Mouse (Mus musculus): ENCODE data around the gene Akap13. TPM values are rescaled to one million over a fixed set of nuclear protein-coding genes. Genes with fewer than 3 reads are reported as not detected.

Akap13 gene
- polyA plus RNA-seq, 1 experiment = 41.7 TPM

GRCm38 (mm10) chr7:75643986-75644385 lies 188.7 kb downstream of the Akap13 start:
- WGBS = 35% methylated on average over 4 of the region's 4 CpGs
- peak overlapping the region; percentile 51 for H3K4me3 ChIP-seq (replicated peaks; ENCODE audit: extremely low read depth, low read depth, low read length)
- peaks cover 38% of the 10 kb centered on the region for H3K4me1 ChIP-seq (ENCODE audit: control insufficient read depth, insufficient read depth, low read length)
- DNase-seq = no peak
- TF ChIP-seq POLR2A (IDR thresholded peaks at IDR 0.05; ENCODE audit: borderline replicate concordance, extremely low read depth, low read depth, low read length) (no peak), CTCF (IDR thresholded peaks at IDR 0.05; ENCODE audit: insufficient read depth, low read length) (no peak)

- DNase-seq = no peak
- WGBS = 48% methylated on average over 2 of the region's 2 CpGs
- no peak overlapping the region for H3K4me3 ChIP-seq (replicated peaks; ENCODE audit: extremely low read depth, low read depth, low read length)
- H3K4me1 ChIP-seq (ENCODE audit: control insufficient read depth, insufficient read depth, low read length) = peaks cover 41% of the 10 kb centered on the region
- TF ChIP-seq CTCF (IDR thresholded peaks at IDR 0.05; ENCODE audit: insufficient read depth, low read length) (no peak), POLR2A (IDR thresholded peaks at IDR 0.05; ENCODE audit: borderline replicate concordance, extremely low read depth, low read depth, low read length) (no peak)
Measured at GRCm38 (mm10) chr7:75644585-75644984, 189.3 kb downstream of the Akap13 start.

- TF ChIP-seq POLR2A (IDR thresholded peaks at IDR 0.05; ENCODE audit: borderline replicate concordance, extremely low read depth, low read depth, low read length) = no peak
- TF ChIP-seq CTCF (IDR thresholded peaks at IDR 0.05; ENCODE audit: insufficient read depth, low read length) = no peak
- WGBS = 57% methylated on average over 5 of the region's 5 CpGs
- H3K4me1 ChIP-seq (ENCODE audit: control insufficient read depth, insufficient read depth, low read length) = peaks cover 44% of the 10 kb centered on the region
- no peak overlapping the region for H3K4me3 ChIP-seq (replicated peaks; ENCODE audit: extremely low read depth, low read depth, low read length)
- no peak for DNase-seq
Measured at GRCm38 (mm10) chr7:75645156-75645933, 190.0 kb downstream of the Akap13 start.

- 45% methylated on average over 3 of the region's 3 CpGs for WGBS
- TF ChIP-seq POLR2A (IDR thresholded peaks at IDR 0.05; ENCODE audit: borderline replicate concordance, extremely low read depth, low read depth, low read length) (no peak), CTCF (IDR thresholded peaks at IDR 0.05; ENCODE audit: insufficient read depth, low read length) (no peak)
- Histone ChIP-seq H3K4me3 (replicated peaks; ENCODE audit: extremely low read depth, low read depth, low read length) (no peak overlapping the region), H3K4me1 (ENCODE audit: control insufficient read depth, insufficient read depth, low read length) (peaks cover 40% of the 10 kb centered on the region)
- no peak for DNase-seq
Measured at GRCm38 (mm10) chr7:75648051-75648450, 192.7 kb downstream of the Akap13 start.

GRCm38 (mm10) chr7:75648961-75649360 lies 193.6 kb downstream of the Akap13 start:
- Histone ChIP-seq H3K4me3 (replicated peaks; ENCODE audit: extremely low read depth, low read depth, low read length) (no peak overlapping the region), H3K4me1 (ENCODE audit: control insufficient read depth, insufficient read depth, low read length) (peaks cover 42% of the 10 kb centered on the region)
- no peak for DNase-seq
- WGBS = 41% methylated on average over 4 of the region's 4 CpGs
- TF ChIP-seq POLR2A (IDR thresholded peaks at IDR 0.05; ENCODE audit: borderline replicate concordance, extremely low read depth, low read depth, low read length) (no peak), CTCF (IDR thresholded peaks at IDR 0.05; ENCODE audit: insufficient read depth, low read length) (no peak)

GRCm38 (mm10) chr7:75649966-75650365 lies 194.6 kb downstream of the Akap13 start:
- TF ChIP-seq POLR2A (IDR thresholded peaks at IDR 0.05; ENCODE audit: borderline replicate concordance, extremely low read depth, low read depth, low read length) (no peak), CTCF (IDR thresholded peaks at IDR 0.05; ENCODE audit: insufficient read depth, low read length) (no peak)
- 26% methylated on average over 1 of the region's 1 CpGs for WGBS
- DNase-seq = no peak
- Histone ChIP-seq H3K4me3 (replicated peaks; ENCODE audit: extremely low read depth, low read depth, low read length) (no peak overlapping the region), H3K4me1 (ENCODE audit: control insufficient read depth, insufficient read depth, low read length) (peaks cover 40% of the 10 kb centered on the region)

- 30% methylated on average over 3 of the region's 3 CpGs for WGBS
- TF ChIP-seq POLR2A (IDR thresholded peaks at IDR 0.05; ENCODE audit: borderline replicate concordance, extremely low read depth, low read depth, low read length) = no peak
- no peak overlapping the region for H3K4me3 ChIP-seq (replicated peaks; ENCODE audit: extremely low read depth, low read depth, low read length)
- peaks cover 45% of the 10 kb centered on the region for H3K4me1 ChIP-seq (ENCODE audit: control insufficient read depth, insufficient read depth, low read length)
- DNase-seq = no peak
Measured at GRCm38 (mm10) chr7:75653684-75654317, 198.5 kb downstream of the Akap13 start.

- Histone ChIP-seq H3K4me1 (ENCODE audit: control insufficient read depth, insufficient read depth, low read length) (peaks cover 35% of the 10 kb centered on the region), H3K4me3 (replicated peaks; ENCODE audit: extremely low read depth, low read depth, low read length) (peak overlapping the region; percentile 46)
- WGBS = 12% methylated on average over 11 of the region's 11 CpGs
- DNase-seq = peak; percentile 1
- TF ChIP-seq POLR2A (IDR thresholded peaks at IDR 0.05; ENCODE audit: borderline replicate concordance, extremely low read depth, low read depth, low read length) (no peak), CTCF (IDR thresholded peaks at IDR 0.05; ENCODE audit: insufficient read depth, low read length) (no peak)
Measured at GRCm38 (mm10) chr7:75655180-75656074, 200.1 kb downstream of the Akap13 start.

- Histone ChIP-seq H3K4me1 (ENCODE audit: control insufficient read depth, insufficient read depth, low read length) (peaks cover 33% of the 10 kb centered on the region), H3K4me3 (replicated peaks; ENCODE audit: extremely low read depth, low read depth, low read length) (no peak overlapping the region)
- DNase-seq = no peak
- no peak for TF ChIP-seq POLR2A (IDR thresholded peaks at IDR 0.05; ENCODE audit: borderline replicate concordance, extremely low read depth, low read depth, low read length)
- TF ChIP-seq CTCF (IDR thresholded peaks at IDR 0.05; ENCODE audit: insufficient read depth, low read length) = no peak
- WGBS = 32% methylated on average over 9 of the region's 9 CpGs
Measured at GRCm38 (mm10) chr7:75656297-75656852, 201.0 kb downstream of the Akap13 start.
